Mouse (Mus musculus) liver, adult 2 months (tissue): ENCODE measurements around the gene Spats2l. TPM values are rescaled to one million over a fixed set of nuclear protein-coding genes. Genes with fewer than 3 reads are reported as not detected.

Experiments
- DNase-seq: peaks from one replicate; pipeline ENCODE4 v3.0.0-alpha.2; 2011; ENCODE audit warnings: low read depth, low spot score; ENCODE audit errors: extremely low read depth
- H3K27ac ChIP-seq: fragments of 200-500 bp; replicated peaks from 2 replicates; pipeline ENCODE4 v1.5.1; 2012; ENCODE audit warnings: low read depth, mild to moderate bottlenecking, control low read depth, inconsistent platforms, low read length; ENCODE audit not compliant: insufficient read depth
- H3K27me3 ChIP-seq: fragments of 200-500 bp; 2 replicates; pipeline ENCODE4 v1.6.1; 2012; ENCODE audit warnings: mild to moderate bottlenecking, moderate library complexity, low read length, inconsistent platforms; ENCODE audit not compliant: control insufficient read depth, insufficient read depth
- H3K36me3 ChIP-seq: fragments of 200-500 bp; 2 replicates; pipeline ENCODE4 v1.6.1; 2012; ENCODE audit warnings: low read length, inconsistent platforms; ENCODE audit not compliant: control insufficient read depth, insufficient read depth
- H3K4me1 ChIP-seq: fragments of 200-500 bp; 2 replicates; pipeline ENCODE4 v1.6.1; 2011; ENCODE audit warnings: low read length; ENCODE audit not compliant: control insufficient read depth, insufficient read depth
- H3K4me3 ChIP-seq: fragments of 200-500 bp; 2 replicates; pipeline ENCODE4 v1.5.1; 2011; ENCODE audit warnings: low read depth, mild to moderate bottlenecking, control low read depth, low read length, moderate library complexity; ENCODE audit not compliant: insufficient read depth
- H3K79me2 ChIP-seq: fragments of 200-500 bp; 2 replicates; pipeline ENCODE4 v1.6.1; 2012; ENCODE audit warnings: inconsistent platforms, mild to moderate bottlenecking, low read length, moderate library complexity; ENCODE audit not compliant: control insufficient read depth, insufficient read depth
- H3K9ac ChIP-seq: fragments of 200-500 bp; 2 replicates; pipeline ENCODE4 v1.6.1; 2012; ENCODE audit warnings: low read depth, mild to moderate bottlenecking, control low read depth, inconsistent platforms, low read length
- CTCF ChIP-seq: fragments of 200-500 bp; IDR thresholded peaks from 2 replicates; pipeline ENCODE4 v1.5.1; 2011; ENCODE audit warnings: low read depth, low read length, control low read depth
- POLR2A ChIP-seq: fragments of 200-500 bp; IDR thresholded peaks from 2 replicates; pipeline ENCODE4 v1.6.1; 2011; ENCODE audit warnings: low read length, control low read depth; ENCODE audit not compliant: insufficient read depth; ENCODE audit errors: extremely low read depth
- WGBS: fragments of 180-500 bp; shearing (Covaris S2); methylation state at CpG from one replicate; pipeline ENCODE4 v1.1.7; 2018; 5-methylcytosine and 5-hydroxymethylcytosine counted together
- polyA plus RNA-seq: library from polyadenylated mRNA; depleted of rRNA; stranded (reverse); fragments of >200 nt; gene quantifications from 2 replicates; pipeline ENCODE4 v1.2.3, GENCODE M21; 2012
- total RNA-seq: library from RNA; depleted of rRNA; stranded (reverse); fragments of >200 nt; gene quantifications from 2 replicates; pipeline ENCODE4 v1.2.3, GENCODE M21; 2014

Spats2l gene
- total and polyA plus RNA-seq, 2 experiments: 0.35 to 1.3 TPM

DNA sequence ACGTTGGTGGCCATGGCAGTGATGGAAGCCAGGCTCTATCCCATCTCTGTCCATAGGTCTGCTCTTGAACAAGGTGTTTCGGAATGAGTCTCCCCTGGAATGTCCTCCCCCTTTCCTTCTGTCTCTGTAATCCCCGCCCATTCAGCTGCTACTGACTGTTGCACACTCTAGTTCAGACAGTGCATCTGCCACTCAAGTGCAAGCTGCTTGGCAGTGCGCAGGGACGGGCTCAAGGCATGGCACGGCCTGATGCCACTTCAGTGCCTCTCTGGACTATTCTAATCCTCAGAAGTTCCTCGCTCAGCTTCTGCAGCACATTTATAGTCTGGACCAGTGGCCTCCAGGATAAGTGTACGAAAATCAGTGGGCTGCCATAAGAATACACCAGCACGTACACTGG lies 52.3 kb downstream of the Spats2l start:
- Histone ChIP-seq H3K36me3 (no peaks in the 10 kb centered on the region), H3K4me1 (no peaks in the 10 kb centered on the region), H3K9ac (no peak overlapping the region), H3K27ac (no peak overlapping the region), H3K79me2 (no peaks in the 10 kb centered on the region), H3K27me3 (no peaks in the 10 kb centered on the region), H3K4me3 (no peak overlapping the region)
- WGBS: 92% methylated on average over 9 of the region's 9 CpGs
- DNase-seq: no peak
- TF ChIP-seq POLR2A (no peak), CTCF (no peak)

DNA sequence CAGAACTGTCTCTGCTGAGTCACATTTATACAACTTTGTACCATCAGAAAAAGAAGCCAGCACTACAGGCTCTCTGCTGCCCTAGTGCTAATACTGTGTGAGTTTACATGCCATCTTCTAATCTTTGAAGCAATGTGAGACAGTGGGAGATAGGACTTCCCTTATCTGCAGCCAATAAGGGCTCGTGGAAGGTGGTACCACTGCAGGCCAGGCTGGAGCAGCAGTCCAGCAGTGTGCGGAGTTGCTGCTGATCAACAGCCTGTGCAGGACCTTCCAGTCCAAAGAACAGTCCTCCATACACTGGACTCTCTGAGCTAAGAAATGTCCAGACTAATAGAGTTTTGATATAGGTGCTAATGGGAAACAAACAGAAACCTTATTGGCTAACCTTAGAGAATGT lies 59.2 kb downstream of the Spats2l start:
- H3K36me3 ChIP-seq: no peaks in the 10 kb centered on the region
- no peaks in the 10 kb centered on the region for H3K27me3 ChIP-seq
- no peak overlapping the region for H3K9ac ChIP-seq
- no peak for DNase-seq
- 76% methylated on average over 2 of the region's 2 CpGs for WGBS
- no peaks in the 10 kb centered on the region for H3K79me2 ChIP-seq
- no peak overlapping the region for H3K27ac ChIP-seq
- TF ChIP-seq CTCF: no peak
- no peak for TF ChIP-seq POLR2A
- peaks cover 2% of the 10 kb centered on the region; the same call in 1 of the 2 replicates for H3K4me1 ChIP-seq
- H3K4me3 ChIP-seq: no peak overlapping the region

DNA sequence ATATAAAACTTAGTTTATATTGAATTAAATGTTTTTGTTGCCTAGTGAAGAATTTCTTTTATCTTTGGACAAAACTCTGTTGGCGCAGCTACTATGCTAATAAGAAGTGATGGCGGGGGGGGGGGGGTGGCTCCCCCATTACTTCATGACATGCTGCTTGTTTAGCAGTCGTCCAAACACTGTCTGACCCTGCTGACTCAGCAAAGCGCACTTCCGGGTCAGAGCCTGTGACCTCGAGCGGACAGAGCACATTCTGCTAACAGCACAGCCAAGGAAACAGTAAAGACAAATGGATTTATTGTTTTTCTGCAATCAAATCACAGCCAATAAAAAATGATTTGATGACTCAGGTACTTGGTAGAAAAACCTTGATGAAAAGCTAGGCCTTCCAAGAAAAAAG lies 61.2 kb downstream of the Spats2l start:
- H3K27ac ChIP-seq: no peak overlapping the region
- no peaks in the 10 kb centered on the region for H3K36me3 ChIP-seq
- TF ChIP-seq POLR2A (no peak), CTCF (no peak)
- no peak overlapping the region for H3K4me3 ChIP-seq
- no peaks in the 10 kb centered on the region for H3K79me2 ChIP-seq
- H3K4me1 ChIP-seq: peaks cover 2% of the 10 kb centered on the region; the same call in 1 of the 2 replicates
- no peak for DNase-seq
- H3K9ac ChIP-seq: no peak overlapping the region
- no peaks in the 10 kb centered on the region for H3K27me3 ChIP-seq
- WGBS: 35% methylated on average over 7 of the region's 7 CpGs

DNA sequence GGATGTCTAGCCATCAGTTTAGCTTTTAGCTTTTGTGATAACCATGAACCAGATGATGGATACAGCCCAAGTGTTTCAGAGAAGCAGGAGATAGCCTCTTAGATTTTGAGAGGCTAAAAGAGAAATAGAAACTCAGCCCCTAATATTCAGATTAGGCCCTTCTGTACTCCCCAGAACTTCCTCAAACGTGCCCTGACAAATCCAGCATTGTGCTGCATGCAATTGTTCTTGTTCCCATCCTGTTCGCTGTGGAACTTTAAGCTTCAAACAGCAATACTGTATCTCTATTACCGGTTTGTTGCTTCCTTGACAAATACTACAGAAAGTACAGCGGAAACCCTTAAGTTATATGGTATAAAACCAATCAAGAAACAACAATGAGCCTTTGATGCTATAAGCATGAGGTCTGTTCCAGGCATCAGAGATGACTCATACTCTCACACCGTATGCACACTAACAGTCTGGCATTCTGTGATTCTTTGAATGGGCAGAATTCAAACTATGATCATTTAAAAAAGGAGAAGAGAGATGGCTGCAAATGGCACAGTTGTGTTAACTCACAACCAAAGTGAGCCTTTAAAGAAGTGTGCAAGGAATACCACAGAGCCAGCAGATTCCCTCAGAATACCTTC lies 62.8 kb downstream of the Spats2l start:
- Histone ChIP-seq H3K36me3 (no peaks in the 10 kb centered on the region), H3K4me3 (no peak overlapping the region), H3K9ac (no peak overlapping the region), H3K4me1 (peaks cover 2% of the 10 kb centered on the region; the same call in 1 of the 2 replicates), H3K27ac (peak overlapping the region; percentile 57), H3K27me3 (no peaks in the 10 kb centered on the region), H3K79me2 (no peaks in the 10 kb centered on the region)
- 82% methylated on average over 5 of the region's 5 CpGs for WGBS
- DNase-seq: no peak
- TF ChIP-seq POLR2A: no peak
- TF ChIP-seq CTCF: no peak

DNA sequence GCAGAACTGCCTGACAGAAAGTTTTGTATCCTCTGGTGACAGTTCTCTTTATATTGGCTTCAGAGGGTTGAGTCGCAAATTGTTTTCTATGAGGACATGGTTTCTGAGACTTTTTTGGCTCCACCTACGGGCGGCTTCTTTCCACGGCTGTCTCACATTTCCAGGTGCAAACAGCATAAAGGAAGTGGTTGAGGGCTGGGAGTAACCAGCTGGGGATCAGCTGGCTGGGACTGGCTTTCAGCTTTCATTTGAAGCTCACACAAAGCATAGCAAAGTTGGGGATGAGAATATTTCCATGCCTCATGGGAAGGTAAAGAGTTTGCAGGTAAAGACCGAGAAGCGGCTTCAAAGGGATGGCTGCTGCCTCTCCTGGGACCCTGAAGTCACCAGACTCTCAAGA lies 65.9 kb downstream of the Spats2l start:
- Histone ChIP-seq H3K27me3 (no peaks in the 10 kb centered on the region), H3K79me2 (no peaks in the 10 kb centered on the region), H3K4me1 (peaks cover 2% of the 10 kb centered on the region; the same call in 1 of the 2 replicates), H3K27ac (no peak overlapping the region), H3K4me3 (no peak overlapping the region), H3K36me3 (no peaks in the 10 kb centered on the region), H3K9ac (no peak overlapping the region)
- TF ChIP-seq POLR2A (no peak), CTCF (no peak)
- WGBS: 89% methylated on average over 6 of the region's 6 CpGs
- no peak for DNase-seq

DNA sequence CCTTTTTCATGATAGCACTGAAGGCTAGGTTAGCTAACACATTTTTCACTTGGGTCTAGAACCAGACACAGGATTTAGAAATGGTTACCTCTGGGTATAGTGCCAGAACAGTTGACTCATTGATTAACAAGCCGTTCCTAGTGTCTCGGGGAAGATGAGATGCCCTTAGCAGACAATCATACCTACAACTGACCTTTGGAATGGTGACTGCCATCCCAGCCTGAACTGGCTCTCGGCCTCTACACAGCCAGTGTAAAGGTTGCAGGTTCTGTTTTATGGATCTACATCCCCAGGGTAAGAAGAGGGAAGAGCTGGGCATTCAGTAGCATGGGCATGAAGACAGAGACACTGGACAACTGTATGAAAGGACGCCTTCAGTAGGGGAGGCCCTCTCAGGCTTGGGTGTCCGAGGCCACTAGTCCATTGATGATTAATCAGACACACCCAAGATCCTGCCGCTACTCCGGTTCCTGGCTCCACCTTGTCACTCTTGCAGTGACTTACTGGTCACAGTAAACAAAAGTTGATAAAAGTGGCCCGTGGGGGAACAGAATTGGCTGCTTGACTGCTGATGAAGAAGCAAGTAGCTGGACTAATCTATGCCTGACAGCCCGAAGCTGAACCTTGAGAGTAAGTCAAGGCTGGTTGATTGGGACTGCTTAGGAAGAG lies 71.2 kb downstream of the Spats2l start:
- WGBS: 16% methylated on average over 9 of the region's 9 CpGs
- TF ChIP-seq CTCF: no peak
- no peak for TF ChIP-seq POLR2A
- H3K27ac ChIP-seq: no peak overlapping the region
- DNase-seq: no peak
- H3K9ac ChIP-seq: no peak overlapping the region
- no peaks in the 10 kb centered on the region for H3K79me2 ChIP-seq
- H3K4me3 ChIP-seq: no peak overlapping the region
- no peaks in the 10 kb centered on the region for H3K27me3 ChIP-seq
- H3K36me3 ChIP-seq: no peaks in the 10 kb centered on the region
- no peaks in the 10 kb centered on the region for H3K4me1 ChIP-seq
